Mouse (Mus musculus): ENCODE results near the gene Tmem265.

DNA sequence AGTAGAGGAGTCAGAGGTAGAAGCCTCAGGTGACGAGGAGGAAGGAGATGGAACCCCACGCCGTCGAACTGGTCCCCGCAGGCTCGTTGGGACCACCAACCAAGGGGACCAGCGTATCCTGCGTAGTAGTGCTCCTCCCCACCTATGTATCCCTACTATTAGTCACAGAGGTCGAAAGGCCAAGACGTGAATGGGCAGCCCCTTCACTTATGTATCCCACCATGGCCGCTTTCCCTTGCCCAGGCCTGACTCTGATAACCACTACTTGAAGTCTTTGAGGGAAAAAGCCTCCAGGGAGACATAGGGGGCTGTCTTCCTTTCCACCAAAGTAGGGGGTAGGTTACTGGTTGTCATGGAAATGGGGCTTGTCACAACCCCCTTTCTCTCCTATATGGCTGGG is 610 bp upstream of the Tmem265 start:
- TF ChIP-seq CTCF (conservative IDR thresholded peaks at IDR 0.05; ENCODE audit: insufficient read depth, insufficient read length, low read depth, low read length): no peak
- TF ChIP-seq POLR2A (IDR thresholded peaks at IDR 0.05; ENCODE audit: low read depth, low read length): no peak
